Mouse (Mus musculus): Measurements from ENCODE around the gene Tsc22d1. TPM values are rescaled to one million over a fixed set of nuclear protein-coding genes. Genes with fewer than 3 reads are reported as not detected.

Tsc22d1 gene
- 1 to 10 TPM; 9.0 to 9.2 TPM for polyA plus RNA-seq (2017; shearing (Covaris generic))

GRCm38 (mm10) chr14:76414862-76415780, at the start of gene Tsc22d1:
Gene Tsc22d1 (plus strand): TSS chr14:76414961.
- ATAC-seq: peak; percentile 6

GRCm38 (mm10) chr14:76373638-76374037, 41.1 kb upstream of the Tsc22d1 start:
- ATAC-seq: no peak

- ATAC-seq: no peak
These were observed 40.2 kb upstream of the Tsc22d1 start for GRCm38 (mm10) chr14:76374601-76375000.

- no peak for ATAC-seq
These were observed 38.2 kb upstream of the Tsc22d1 start for GRCm38 (mm10) chr14:76376561-76376960.

- ATAC-seq: no peak
These were observed 35.4 kb upstream of the Tsc22d1 start for GRCm38 (mm10) chr14:76379411-76379810.

- no peak for ATAC-seq
These were observed 26.7 kb upstream of the Tsc22d1 start for GRCm38 (mm10) chr14:76388025-76388424.

- no peak for ATAC-seq
These were observed 16.5 kb upstream of the Tsc22d1 start for GRCm38 (mm10) chr14:76398251-76398650.

- no peak for ATAC-seq
These were observed 12.2 kb upstream of the Tsc22d1 start for GRCm38 (mm10) chr14:76402574-76402973.

- ATAC-seq: no peak
These were observed 5.7 kb upstream of the Tsc22d1 start for GRCm38 (mm10) chr14:76409111-76409510.

GRCm38 (mm10) chr14:76413773-76414121, 1.0 kb upstream of the Tsc22d1 start:
- no peak for ATAC-seq

- ATAC-seq: peak; percentile 75
These were observed 469 bp upstream of the Tsc22d1 start for GRCm38 (mm10) chr14:76414122-76414861.

- ATAC-seq: peak; percentile 4
These were observed 1.1 kb downstream of the Tsc22d1 start for GRCm38 (mm10) chr14:76415781-76416301.

GRCm38 (mm10) chr14:76416366-76417040, 1.7 kb downstream of the Tsc22d1 start:
- ATAC-seq: no peak

- no peak for ATAC-seq
These were observed 2.6 kb downstream of the Tsc22d1 start for GRCm38 (mm10) chr14:76417346-76417745.

GRCm38 (mm10) chr14:76420726-76421125, 6.0 kb downstream of the Tsc22d1 start:
- ATAC-seq: no peak

- ATAC-seq: no peak
These were observed 6.4 kb downstream of the Tsc22d1 start for GRCm38 (mm10) chr14:76421162-76421561.

GRCm38 (mm10) chr14:76425422-76425821, 10.7 kb downstream of the Tsc22d1 start:
- ATAC-seq: no peak

GRCm38 (mm10) chr14:76425986-76426530, 11.3 kb downstream of the Tsc22d1 start:
- no peak for ATAC-seq

GRCm38 (mm10) chr14:76428855-76429254, 14.1 kb downstream of the Tsc22d1 start:
- no peak for ATAC-seq

GRCm38 (mm10) chr14:76431918-76432317, 17.2 kb downstream of the Tsc22d1 start:
- no peak for ATAC-seq

- ATAC-seq: no peak
These were observed 17.6 kb downstream of the Tsc22d1 start for GRCm38 (mm10) chr14:76432369-76432768.

GRCm38 (mm10) chr14:76432816-76433215, 18.1 kb downstream of the Tsc22d1 start:
- no peak for ATAC-seq

- ATAC-seq: no peak
These were observed 27.4 kb downstream of the Tsc22d1 start for GRCm38 (mm10) chr14:76442160-76442559.
